Mouse (Mus musculus) embryonic fibroblast, embryonic 13.5 days (primary cell): ENCODE results near the gene Zbtb6.

Experiments
- CTCF ChIP-seq: IDR thresholded peaks from 2 replicates; pipeline ENCODE4 v1.5.1; 2011; ENCODE audit warnings: mild to moderate bottlenecking, control low read depth, low read length, moderate library complexity, borderline replicate concordance; ENCODE audit not compliant: insufficient read depth
- POLR2A ChIP-seq: IDR thresholded peaks from 2 replicates; pipeline ENCODE4 v1.6.1; 2011; ENCODE audit warnings: low read depth, mild to moderate bottlenecking, control low read depth, low read length, moderate library complexity

DNA sequence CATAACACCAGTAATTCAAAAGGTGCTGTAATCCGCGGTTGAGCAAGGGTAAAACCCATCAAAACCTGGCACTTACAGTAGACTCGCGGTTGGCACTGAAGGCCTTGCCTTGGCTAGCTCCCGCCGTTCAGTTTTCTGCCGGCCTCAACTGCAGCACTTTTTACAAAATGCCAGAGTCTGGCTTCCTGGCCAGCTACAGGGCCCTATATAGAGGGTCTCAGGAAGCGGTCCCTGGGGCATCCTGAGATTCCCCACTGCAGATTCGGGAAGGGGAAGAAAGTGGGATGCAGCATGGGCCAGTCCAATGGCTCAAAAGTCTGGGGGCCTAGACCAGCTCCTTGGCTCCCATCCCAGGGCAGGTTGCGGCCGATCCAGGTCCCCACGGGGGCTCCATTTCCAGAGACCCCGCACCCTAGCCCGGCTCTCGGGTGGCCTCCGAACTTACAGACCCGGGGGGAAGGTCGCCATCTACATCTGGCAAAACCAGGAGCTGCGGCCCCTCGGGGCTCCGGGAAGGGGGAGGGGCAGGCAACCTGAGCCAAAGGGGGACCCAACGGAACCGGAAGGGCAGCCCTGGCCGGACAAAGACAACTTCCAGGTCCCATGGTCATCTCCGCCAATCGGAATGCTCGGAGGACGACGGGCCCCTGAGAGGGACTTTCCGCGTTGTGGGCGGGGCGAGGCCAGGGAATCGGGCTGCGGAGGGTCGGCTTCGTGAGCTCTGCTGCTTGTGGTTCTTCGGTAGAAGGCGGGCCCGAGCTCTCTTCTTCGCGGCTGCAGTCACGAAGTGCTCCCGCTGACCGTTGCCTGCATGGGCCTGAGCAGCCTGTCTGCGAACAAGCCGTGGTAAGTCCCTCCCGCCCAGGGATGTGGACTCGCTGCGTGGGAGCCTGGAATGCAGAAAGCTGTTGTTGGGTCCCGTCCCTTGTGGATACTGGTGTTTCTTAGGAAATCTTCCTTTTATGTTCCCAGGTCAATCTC lies at the start of gene Zbtb6, which contains the start of the genes Zbtb26 and Rabgap1:
- TF ChIP-seq CTCF (no peak), POLR2A (peak; percentile 82)
